In the genomic region with DNA sequence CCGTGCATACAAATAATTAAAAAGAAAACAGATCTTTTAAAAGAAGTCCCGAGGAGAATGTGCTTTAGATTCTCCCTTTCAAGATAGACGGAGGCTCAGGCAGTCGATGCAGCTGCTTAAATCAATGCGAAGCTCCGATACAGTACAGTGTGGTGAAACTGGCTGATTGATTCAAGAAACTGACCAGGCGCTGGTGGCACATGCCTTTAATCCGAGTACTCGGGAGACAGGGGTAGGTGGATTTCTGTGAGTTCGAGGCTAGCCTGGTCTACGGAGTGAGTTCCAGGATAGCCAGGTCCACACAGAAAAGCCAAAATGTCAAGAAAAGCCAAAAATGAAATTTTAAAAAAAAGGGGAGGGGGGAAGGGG, we compare ENCODE assay signal across 8 mouse cellular contexts. TPM values are rescaled to one million over a fixed set of nuclear protein-coding genes. Genes with fewer than 3 reads are reported as not detected.
DNase-seq lines count a peak whose midpoint lies in the region; ATAC-seq lines count a peak whose summit lies in the region.

No protein-coding gene starts in this region.

- H3K27me3 ChIP-seq in hindbrain, embryonic 14.5 days (ENCODE audit: control insufficient read depth, insufficient read depth, low read length) = no peaks in the 10 kb centered on the region
- no peaks in the 10 kb centered on the region for H3K27me3 ChIP-seq in midbrain, embryonic 13.5 days

- peak overlapping the region; percentile 61 for H3K9ac ChIP-seq in hindbrain, embryonic 14.5 days
- H3K9ac ChIP-seq in midbrain, embryonic 13.5 days (replicated peaks) = peak overlapping the region; percentile 40

- peak overlapping the region; percentile 37 for H3K4me3 ChIP-seq in hindbrain, embryonic 14.5 days (replicated peaks; ENCODE audit: low read length)
- peak overlapping the region; percentile 38 for H3K4me3 ChIP-seq in midbrain, embryonic 13.5 days (replicated peaks)

- 25% methylated on average over 11 of the region's 11 CpGs for WGBS in hindbrain, embryonic 14.5 days
- whole genome bisulfite sequencing in midbrain, embryonic 13.5 days = 26% methylated on average over 11 of the region's 11 CpGs

- peak; percentile 43; the same call in 1 of the 2 replicates for ATAC-seq in hindbrain, embryonic 14.5 days (ENCODE audit: low FRiP score)
- ATAC-seq in midbrain, embryonic 13.5 days = peak; percentile 74; the same call in 1 of the 2 replicates
- ATAC-seq in monocyte, adult 5-6 weeks (replicated peaks; ENCODE audit: insufficient number of reproducible peaks, low FRiP score, low TSS enrichment, poor library complexity, severe bottlenecking) = no peak

- peak; percentile 52 for DNase-seq in embryo, embryonic 10 days (ENCODE audit: low spot score)
- DNase-seq in embryo, embryonic 9.5 days (ENCODE audit: extremely low spot score) = no peak
- DNase-seq in right cerebral cortex, postnatal 4 days = peak; percentile 7
- DNase-seq in right cerebral cortex, postnatal 36 days (ENCODE audit: low spot score in 2 of 2) = no peak
- peak; percentile 60 for DNase-seq in hindbrain, embryonic 14.5 days (ENCODE audit: low spot score)
- no peak for DNase-seq in layer of hippocampus, adult 8-10 months (ENCODE audit: low spot score in 2 of 2)

- H3K27ac ChIP-seq in hindbrain, embryonic 14.5 days = no peak overlapping the region
- no peak overlapping the region for H3K27ac ChIP-seq in midbrain, embryonic 13.5 days

- H3K4me1 ChIP-seq in hindbrain, embryonic 14.5 days (replicated peaks; ENCODE audit: control insufficient read depth, insufficient read depth, low read length) = no peaks in the 10 kb centered on the region
- H3K4me1 ChIP-seq in midbrain, embryonic 13.5 days (replicated peaks) = no peaks in the 10 kb centered on the region

- H3K9me3 ChIP-seq in hindbrain, embryonic 14.5 days (ENCODE audit: control insufficient read depth, low read length) = no peaks in the 10 kb centered on the region
- H3K9me3 ChIP-seq in midbrain, embryonic 13.5 days = no peaks in the 10 kb centered on the region

- no peaks in the 10 kb centered on the region for H3K36me3 ChIP-seq in hindbrain, embryonic 14.5 days (replicated peaks; ENCODE audit: control insufficient read depth, insufficient read depth)
- H3K36me3 ChIP-seq in midbrain, embryonic 13.5 days = no peaks in the 10 kb centered on the region

- H3K4me2 ChIP-seq in hindbrain, embryonic 14.5 days (replicated peaks) = peak overlapping the region; percentile 51
- peak overlapping the region; percentile 51 for H3K4me2 ChIP-seq in midbrain, embryonic 13.5 days (replicated peaks)

RNA-seq across cellular contexts. Expression of gene Cyp2s1, which starts 31.7 kb away (rescaled TPM):
- 1.6 and 2.2 TPM in 2 replicates for polyA plus RNA-seq in hindbrain, embryonic 14.5 days (2014; fragmentation: Nextera tagmentation; extraction: Ambion mirVana)
- 0.84 and 1.0 TPM in 2 replicates for polyA plus RNA-seq in midbrain, embryonic 13.5 days (2015; fragmentation: Nextera tagmentation; extraction: Ambion mirVana)
- total RNA-seq in monocyte, adult 5-6 weeks (2017) = not detected in 3 replicates
- total RNA-seq in layer of hippocampus, adult 8-10 months (2022) = 1 to 10 TPM; 1.6 to 3.4 (median 2.4) TPM

RNA-seq across cellular contexts. Expression of gene Cyp2b10, which starts 49.0 kb away (rescaled TPM):
- not detected in 2 replicates for polyA plus RNA-seq in hindbrain, embryonic 14.5 days (2014; fragmentation: Nextera tagmentation; extraction: Ambion mirVana)
- not detected in 2 replicates for polyA plus RNA-seq in midbrain, embryonic 13.5 days (2015; fragmentation: Nextera tagmentation; extraction: Ambion mirVana)
- total RNA-seq in monocyte, adult 5-6 weeks (2017) = not detected in 3 replicates
- under 1 TPM; 0.20 to 0.47 (median 0.34) TPM for total RNA-seq in layer of hippocampus, adult 8-10 months (2022)

RNA-seq across cellular contexts. Expression of gene Axl, which starts 59.9 kb away (rescaled TPM):
- polyA plus RNA-seq in hindbrain, embryonic 14.5 days (2014; fragmentation: Nextera tagmentation; extraction: Ambion mirVana) = 16.8 and 20.6 TPM in 2 replicates
- 17.5 and 18.9 TPM in 2 replicates for polyA plus RNA-seq in midbrain, embryonic 13.5 days (2015; fragmentation: Nextera tagmentation; extraction: Ambion mirVana)
- total RNA-seq in monocyte, adult 5-6 weeks (2017) = 4.9 to 6.4 TPM (median 5.8 TPM) in 3 replicates
- 10 to 100 TPM; 40.7 to 75.5 (median 58.6) TPM for total RNA-seq in layer of hippocampus, adult 8-10 months (2022)

Comparison
In these comparisons a context has a peak if more than half of its experiments do, and no peak if none do; other contexts are left out.
1. DNase-seq: peak in embryo, embryonic 10 days (single experiment), right cerebral cortex, postnatal 4 days (single experiment) and hindbrain, embryonic 14.5 days (single experiment); none in embryo, embryonic 9.5 days (single experiment), right cerebral cortex, postnatal 36 days (0 of 2) and layer of hippocampus, adult 8-10 months (0 of 2).